Mouse (Mus musculus) T-helper 17 cell (primary cell): ENCODE results near the gene Slc43a3.
"Not testable (repeated sequence)": the region's sequence is repeated elsewhere in the genome, so short reads cannot be mapped to it uniquely, and the experiment has no call there.

ENCODE experiments used
- in situ Hi-C, 2 experiments: fragments of 300-600 bp; cut with MboI, MseI; formaldehyde crosslinking; loops; 1 replicate in 1 of 2; 2 replicates in 1 of 2; pipeline ENCODE4 v1.15.1; 2025; ENCODE audit warnings: high pct_unique_total_duplicates in 2 of 2

Gene Slc43a3

DNA sequence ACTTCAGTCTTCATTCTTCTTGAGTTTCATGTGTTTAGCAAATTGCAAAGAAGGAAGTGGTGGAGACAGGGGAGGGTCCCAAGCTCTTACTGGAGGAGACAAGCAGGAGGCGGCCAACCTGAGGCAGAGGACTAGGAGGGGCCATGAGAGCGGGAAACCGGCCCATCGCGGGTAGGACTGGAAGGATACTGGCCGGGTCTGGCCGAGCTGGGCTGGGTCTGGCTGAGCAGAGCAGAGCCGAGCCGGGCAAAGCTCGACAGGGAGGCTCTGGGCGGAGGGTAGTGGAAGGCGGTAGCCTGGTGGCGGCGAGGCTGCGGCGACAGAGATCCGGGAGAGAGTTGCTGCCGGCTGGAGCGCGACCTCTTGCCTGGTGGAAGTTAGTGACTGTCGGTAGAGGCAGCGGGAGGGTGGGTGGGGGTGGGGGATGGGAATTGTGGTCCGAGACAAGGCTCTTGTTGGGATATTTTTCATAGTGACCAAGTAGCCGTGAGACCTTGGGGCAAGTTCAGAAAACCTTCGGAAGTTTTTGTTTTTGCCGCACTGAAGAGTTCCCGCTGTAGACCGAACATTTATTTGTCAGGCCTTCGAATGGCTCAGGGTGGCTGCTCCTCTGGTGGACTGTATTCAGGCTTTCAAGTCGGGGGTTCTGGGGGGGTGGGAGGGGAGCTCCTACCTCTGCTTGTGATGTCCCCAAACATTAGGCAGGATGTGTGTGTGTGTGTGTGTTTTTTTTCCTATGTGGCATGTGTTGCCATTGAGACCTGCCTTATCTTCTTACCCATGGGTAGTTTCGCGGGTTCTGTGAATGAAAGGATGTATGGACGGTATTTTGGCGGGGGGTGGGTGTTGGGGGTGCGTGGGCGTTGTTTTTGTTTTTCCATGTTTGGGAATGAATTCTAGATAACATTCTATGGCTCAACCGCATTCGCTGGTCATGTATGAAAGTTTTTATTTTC lies at the start of gene Slc43a3:
Gene Slc43a3, plus strand, starts transcription at position 106 of the 956 bp plus-strand sequence.
- in situ Hi-C loops = loop anchor here in 1 of 2 experiments (10.0 kb wide), 1 partner anchor 272 kb away; no protein-coding TSS in a partner anchor

DNA sequence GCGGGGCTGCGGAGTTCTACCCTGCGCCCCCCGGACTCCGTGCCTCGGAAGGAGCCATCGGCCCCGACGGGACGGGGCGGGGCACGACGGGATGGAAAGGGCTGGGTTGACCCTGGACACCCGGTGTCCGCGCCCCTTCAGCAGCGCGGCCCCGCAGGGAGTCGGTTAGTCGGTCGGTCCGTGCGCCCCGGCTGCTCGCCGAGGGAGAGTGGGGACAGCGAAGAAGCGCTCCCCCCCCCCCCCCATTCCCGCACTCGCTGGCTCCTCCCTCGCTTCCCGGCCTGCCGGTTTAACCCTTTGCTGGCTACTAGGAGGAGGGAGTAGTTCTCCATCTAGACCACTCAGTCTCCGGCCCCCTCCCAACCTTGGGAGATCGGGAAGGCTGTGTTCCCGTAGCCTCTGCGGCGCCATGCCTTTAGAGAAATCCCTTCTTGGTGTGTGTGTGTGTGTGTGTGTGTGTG lies 49.5 kb upstream of the Slc43a3 start:
- in situ Hi-C loops = no loop called here

DNA sequence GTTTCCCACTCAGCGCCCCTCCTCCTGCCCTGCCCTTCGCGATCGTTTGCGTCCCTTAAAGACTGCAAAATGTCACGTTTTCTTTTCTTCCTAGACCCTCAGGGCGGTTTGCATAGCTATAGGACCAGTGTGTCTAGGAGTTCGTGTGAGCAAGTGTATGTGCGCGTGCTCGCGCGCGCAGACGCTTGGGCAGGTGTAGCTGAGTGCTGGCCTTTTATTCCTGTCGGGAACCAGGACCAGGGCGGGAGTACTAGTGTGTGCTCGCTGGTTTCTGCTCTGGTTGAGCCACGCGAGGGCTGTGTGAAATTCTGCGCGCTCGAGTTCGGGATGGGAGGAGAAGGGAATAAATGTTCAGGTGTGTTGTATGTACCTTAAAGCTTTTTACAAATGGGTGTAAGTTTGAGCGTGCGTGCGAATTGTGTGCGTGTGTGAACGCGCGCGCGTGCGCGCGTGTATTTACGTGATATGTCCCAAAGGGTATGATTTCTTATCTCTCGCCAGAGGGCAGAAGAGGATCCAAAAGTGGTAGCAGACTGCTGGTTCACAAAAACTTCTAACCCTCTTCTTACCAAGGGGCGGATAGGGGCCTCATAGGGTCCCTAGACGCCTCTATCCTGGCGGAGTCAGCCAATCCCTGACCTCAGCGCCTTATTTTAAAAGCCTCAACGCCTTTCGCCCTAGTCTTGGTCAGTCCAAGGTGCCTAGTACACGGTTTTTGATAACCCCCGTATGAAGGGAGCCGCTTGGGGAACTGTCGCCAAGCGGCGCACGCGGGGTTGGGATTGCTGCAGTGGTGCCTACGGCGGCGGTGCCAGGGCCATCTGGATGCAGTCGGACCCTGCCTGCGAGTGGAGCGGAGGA lies 48.7 kb upstream of the Slc43a3 start:
- in situ Hi-C loops = no loop called here

DNA sequence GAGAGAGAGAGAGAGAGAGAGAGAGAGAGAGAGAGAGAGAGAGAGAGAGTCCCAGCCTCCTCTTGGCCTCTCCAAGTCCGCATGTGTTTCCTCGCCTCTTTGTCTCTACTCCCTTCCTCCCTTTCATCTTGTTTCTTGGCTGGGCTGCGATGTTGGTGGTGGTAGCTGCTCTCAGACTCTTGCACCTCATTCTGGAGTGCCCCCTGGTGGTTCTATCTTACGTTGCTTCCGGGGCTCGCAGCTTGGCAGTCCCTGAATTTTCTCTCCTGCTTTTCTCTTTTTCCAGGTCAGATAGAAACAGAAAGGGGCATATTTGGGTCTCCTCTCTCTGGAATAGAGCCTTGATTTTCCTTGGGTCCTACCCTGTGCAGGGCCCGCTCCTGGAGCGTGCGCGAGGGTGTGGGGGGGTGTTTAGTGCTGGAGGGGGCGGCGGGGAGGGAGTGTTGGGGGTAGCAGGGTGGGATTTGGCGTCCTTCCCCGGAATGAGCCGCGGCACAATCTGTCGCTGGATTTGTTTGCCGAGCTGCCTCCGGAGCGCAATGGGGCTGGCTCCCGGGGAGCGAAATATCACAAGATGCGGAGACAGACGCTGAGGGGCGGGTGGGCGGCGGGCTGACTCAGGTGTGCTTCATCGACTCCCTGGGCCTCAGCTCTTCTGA lies 47.6 kb upstream of the Slc43a3 start:
- in situ Hi-C loops = no loop called here

DNA sequence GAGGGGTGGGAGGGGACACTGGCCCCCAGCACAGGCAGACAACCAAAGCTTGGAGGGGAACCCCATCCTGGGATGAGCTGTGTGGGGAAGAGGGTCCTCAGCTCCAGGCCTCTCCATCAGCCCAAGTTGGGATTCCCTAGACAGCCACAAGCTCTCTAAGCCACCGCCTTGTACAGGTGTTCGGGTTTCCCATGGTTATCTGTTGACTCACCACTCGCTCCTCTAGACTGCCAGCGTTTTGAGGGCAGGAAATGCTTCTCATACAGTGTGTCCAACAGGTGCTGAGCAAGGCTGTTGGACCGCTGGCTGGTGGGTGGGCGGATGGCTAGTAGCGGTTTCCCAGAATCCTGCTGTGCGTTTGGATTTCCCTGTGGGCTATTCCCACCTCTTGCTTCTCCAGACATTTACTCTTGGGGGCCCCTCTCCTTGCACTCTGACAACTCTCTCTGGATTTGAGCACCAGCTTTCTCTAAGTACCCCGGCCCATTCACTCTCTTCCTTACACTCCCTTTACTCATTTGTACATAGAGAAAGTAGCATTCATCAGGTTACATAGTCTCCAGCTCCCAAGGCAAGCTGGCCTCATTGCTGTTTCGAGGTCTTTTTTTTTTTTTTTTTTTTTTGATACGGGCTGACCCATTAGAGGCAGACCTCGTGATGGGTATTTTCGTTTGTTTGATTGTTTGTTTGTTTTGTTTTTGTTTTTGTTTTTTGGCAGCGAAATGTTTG lies 46.9 kb upstream of the Slc43a3 start:
- in situ Hi-C loops = no loop called here

DNA sequence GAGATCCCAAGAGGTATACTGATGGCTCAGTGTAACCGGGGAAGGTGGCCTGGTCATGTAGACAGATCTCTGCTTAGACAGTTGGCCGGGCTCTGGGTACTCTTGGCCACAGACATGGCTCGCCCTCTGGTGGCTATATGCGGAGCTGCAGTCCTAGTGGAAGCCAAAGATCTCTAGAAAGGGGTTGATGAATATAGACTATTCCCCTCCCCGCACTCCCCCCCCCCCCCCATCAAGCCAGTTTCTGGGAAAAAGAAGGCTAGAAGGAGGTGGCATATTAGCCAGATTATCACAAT lies 46.4 kb upstream of the Slc43a3 start:
- in situ Hi-C loops = no loop called here

DNA sequence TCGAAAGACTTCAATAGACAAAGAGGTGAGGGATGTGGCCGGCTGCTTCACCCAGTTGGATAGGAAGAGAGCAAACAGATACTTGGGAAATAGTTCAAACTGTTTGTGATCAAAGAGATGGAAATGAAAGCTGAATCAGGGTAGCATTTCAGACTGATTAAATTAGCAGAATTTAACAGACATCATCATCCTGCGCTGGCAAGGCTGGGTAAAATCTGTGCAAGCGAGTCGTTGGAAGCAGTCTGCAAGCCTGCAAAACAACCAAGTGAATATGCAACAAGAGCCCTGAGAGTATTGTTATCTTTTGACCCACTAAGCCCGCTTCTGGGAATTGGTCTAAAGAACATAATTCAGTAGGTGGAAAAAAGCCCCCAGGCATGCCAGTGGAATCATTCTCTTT lies 43.0 kb upstream of the Slc43a3 start:
- in situ Hi-C loops = no loop called here

DNA sequence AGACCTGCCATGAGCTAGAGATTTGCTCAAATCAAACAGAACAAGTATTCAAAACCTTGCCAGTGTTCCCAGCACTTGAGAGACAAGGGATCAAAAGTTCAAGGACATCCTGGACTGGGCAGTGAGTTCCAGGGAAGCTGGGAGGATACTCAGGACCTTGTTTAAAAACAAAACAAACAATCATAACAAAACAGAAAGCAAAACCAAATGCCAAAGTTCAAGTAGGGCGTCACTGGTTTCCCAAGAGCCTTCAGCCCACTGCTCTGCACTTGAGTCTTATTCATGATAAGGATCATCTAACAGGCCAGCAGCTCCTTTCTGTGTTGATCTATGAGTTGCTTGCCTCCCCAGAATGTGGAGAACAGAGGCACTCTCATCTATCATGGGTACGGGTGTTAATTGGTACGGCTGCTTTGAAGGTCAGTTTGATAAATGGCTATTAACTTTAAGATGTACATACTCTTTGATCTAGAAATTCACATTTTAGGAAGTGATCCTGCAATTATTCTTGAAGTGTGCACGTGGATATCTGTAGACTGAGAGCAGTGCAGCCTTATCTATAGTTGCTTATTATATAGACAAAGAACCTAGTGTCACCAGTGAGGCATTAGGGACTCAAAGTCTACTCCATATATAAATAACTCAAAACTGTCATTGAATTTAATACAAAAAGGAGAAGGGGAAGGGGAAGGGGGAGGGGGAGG lies 40.7 kb upstream of the Slc43a3 start:
- in situ Hi-C loops = no loop called here

DNA sequence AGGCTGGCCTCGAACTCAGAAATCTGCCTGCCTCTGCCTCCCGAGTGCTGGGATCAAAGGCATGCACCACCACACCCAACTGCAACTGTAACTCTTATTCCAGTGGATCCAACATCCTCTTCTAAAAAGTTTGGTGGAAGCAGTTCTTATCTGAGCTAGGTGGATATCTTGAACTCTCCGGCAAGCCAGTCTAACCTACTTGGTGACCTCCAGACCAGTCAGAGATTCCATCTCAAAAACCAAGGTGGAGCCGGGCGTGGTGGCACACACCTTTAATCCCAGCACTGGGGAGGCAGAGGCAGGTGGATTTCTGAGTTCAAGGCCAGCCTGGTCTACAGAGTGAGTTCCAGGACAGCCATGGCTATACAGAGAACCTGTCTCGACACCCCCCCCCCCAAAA lies 39.7 kb upstream of the Slc43a3 start:
- in situ Hi-C loops = not testable (repeated sequence)

DNA sequence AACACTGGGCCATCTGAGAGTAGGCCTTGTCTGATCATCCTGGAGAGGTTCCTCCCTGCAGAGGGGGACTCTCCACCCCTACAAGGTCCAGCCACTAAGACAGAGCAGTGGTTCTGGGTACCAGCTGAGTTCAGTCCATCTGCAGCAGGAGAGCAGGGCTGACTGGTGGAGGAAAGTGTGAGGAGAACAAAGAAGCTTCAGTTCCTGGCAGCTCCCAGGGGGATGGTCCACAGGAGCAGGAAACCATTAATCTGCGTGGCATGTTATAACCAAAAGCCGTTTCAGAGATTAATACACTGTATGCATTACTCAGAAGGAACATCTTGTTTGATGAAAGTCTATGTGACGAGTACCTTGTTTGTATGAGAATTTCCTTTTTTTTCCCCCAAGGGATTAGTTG lies 23.7 kb upstream of the Slc43a3 start:
- in situ Hi-C loops = no loop called here

DNA sequence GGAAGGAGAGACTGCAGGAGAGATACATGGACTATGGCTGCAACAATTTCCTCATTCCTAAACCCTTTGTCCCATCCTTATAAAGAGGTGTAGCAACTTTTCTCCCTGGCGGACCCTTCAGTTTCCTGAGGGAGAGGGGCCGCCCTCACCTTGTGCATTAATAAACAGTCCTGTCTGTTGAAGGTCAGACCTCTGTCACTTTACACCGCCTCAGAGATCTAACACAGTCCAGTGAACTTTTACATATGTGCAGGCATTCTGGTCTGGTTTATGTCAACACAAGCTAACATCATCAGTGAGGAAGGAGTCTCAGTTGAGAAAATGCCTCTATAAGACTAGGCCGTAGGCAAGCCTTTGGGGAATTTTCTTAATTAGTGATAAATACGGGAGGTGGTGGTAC lies 22.5 kb upstream of the Slc43a3 start:
- in situ Hi-C loops = no loop called here

DNA sequence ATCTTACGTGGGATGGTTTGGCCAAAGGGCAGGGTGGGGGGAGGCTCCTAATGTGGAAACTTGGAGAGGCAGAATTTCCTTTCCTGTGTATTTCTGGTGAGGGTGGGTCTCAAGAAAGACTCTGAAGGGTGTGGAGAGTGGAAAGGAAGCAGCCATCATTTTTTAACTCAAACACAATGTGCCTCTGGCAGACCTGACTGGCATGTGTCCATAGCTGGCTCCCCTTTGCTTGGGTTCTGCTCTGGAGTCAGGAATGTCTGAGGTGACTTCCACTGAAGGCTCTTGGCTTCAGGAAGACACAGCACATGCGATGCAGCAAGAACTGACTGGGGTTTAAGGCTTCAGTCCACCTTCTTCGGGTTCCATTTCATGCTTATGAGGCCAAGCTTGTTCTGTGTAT lies 21.0 kb upstream of the Slc43a3 start:
- in situ Hi-C loops = no loop called here

DNA sequence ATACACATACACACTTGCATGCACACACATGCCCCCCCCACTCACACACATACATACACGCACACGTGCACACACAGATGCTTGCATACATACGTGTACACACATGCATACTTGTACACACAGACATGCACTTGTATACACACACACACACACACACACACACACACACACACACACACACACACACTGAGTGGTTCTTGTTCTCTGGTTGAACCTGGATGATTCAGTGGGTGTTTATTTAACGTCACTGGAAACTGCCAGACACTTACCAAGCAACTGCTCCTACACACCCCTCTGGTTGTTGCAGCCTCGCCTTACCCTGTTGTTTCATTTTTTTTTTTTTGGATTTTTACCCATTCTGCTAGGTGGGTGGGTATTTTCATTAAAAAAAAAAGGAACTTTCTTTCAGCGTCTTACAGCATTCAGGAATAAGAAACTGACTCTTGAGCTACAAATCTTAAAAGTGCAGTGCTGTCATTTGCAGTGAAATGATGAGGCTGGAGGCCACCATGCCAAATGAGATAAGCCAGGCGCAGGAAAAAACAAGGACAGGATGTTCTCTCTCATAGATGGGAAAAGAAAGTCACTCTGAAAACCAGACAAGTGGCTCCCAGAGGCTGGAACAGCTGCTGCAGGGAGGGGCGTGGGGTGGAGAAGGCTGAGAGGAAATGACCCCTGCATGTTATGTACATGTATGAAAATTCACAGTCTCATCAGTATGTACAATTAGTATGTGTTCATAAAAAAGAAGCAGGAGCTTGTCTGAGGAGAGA lies 19.6 kb upstream of the Slc43a3 start:
- in situ Hi-C loops = no loop called here

DNA sequence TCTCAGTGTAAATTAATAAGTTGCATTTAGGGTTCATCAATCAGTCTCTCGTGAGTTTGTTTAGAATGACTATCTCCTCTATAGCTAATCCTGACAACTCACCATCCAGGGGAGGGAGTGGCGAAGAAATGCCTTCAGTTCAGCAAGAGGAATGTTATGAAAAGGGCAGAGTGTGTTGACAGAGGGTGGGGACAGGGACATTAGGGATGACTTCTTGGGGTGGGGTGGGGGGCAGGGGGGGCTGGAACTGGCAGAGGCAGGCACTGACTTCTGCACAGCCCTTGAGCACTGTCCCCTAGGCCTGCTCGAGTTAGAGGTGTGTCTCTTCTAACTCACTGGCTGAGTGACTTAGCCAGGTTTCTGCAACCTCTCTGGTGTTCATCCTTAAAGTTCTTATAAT lies 18.2 kb upstream of the Slc43a3 start:
- in situ Hi-C loops = no loop called here

DNA sequence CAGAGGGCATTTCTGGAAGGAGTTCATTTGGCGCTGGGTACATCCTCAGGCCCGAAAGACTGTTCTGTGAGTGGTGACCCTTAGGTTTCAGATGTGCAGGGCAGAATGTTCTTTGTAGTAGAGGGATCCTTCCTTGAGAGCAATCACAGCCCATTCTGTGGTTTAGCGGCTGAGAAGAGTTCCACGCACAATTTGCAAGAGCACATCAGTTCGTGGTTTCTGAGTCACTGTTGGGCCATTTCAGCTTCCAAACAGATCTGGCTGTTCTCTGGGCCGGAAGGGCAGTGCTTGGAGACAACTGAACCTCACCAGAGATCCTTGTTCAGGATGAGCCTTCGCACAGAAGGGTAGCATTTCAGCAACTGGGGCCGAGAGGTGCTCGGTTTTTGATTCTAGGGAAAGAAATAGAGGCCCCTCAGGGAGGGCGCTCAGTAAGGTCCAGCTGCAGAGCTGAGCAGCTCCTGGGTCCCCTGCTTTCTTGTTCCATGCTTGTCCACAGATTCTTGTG lies 16.7 kb upstream of the Slc43a3 start:
- in situ Hi-C loops = no loop called here

DNA sequence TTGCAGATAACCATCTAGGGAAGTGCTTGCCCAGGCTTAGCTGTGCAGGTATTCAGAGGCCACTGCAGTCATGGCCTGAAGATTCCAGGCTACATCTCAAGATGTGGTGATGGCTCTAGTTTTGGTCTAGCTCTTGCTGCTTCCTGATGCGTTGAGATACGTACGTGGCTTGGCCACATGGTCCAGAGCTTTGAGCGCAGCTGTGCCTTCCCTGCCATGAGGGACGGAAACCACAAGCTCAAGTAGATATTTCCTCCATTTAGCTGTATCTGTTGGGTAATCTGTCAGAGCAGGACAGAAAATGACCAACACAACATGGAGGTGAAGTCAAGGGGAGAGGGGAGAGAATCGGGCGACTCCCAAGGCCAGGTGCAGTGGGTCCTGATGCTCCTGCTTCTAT lies 6.2 kb upstream of the Slc43a3 start:
- in situ Hi-C loops = loop anchor here in 1 of 2 experiments (10.0 kb wide), 1 partner anchor 265 kb away; no protein-coding TSS in a partner anchor

DNA sequence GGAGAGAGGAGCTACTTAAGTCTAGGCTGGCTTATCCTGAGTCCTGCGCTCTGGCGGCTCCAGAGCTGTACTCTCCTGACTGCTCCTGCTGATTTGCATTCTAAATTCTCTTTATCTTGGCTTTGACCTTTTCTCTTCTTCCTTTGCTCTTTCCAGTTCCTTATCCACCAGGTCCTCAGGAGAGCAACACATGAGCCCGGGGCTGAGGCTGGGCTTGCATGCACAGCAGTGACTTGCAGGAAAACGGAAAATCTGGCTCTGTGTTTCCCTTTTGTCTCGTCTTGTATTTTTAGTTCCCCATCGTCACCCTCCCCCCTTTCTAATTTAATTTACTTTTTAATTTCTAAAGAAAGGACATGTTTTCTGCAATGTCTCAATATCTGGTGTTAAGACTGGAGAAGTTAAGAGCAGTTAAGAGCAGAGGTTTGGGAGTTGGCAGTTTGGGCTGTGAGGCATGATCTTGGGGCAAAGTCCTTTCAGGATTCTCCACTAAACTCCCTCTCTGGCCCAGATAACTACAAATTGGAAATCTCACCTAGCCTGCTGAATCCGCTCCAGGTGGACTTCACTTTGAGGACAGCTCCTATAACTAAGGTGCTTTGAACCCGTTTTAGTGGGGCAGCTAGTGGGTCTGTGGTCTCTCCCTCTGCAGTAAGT lies 2.3 kb upstream of the Slc43a3 start:
- in situ Hi-C loops = loop anchor here in 1 of 2 experiments (10.0 kb wide), 1 partner anchor 269 kb away; no protein-coding TSS in a partner anchor

DNA sequence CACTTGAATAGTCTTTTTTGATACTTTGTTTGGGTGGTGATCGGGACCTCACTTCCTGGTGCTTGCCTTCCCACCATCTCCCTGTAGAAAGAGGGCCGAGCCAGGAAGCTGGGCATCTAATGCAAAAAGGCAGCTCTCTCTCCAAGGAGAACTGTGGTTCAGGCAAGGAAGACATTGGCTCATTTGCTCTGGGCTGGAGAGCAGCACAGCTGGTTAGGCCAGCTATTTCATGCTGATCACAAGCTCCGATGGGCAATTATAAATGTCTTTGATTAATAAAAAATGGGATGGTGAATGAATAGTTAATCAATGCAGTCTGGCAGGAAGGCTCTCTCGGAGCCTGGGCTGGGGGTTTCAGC lies 1.8 kb upstream of the Slc43a3 start:
- in situ Hi-C loops = loop anchor here in 1 of 2 experiments (10.0 kb wide), 1 partner anchor 270 kb away; no protein-coding TSS in a partner anchor

DNA sequence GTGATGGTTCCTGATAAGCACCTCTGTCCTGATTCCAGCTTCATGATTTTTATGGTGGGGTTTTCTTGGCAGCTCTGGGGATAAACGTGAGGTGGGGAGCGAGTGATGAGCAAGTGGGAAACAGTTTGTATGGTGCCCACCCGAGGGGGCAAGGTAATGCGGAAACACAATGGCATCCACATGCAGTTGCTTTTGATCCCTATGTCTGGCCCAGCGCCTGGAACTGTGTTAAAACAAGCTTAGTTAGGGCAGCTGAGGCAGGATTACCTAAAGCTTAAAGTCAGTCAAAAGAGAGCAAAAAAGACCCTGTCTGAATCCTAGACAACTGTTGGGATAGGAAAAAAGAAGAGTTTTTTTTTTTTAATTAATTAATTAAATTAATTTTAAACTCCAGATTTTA lies 1.3 kb upstream of the Slc43a3 start:
- in situ Hi-C loops = loop anchor here in 1 of 2 experiments (10.0 kb wide), 1 partner anchor 270 kb away; no protein-coding TSS in a partner anchor
